Mouse (Mus musculus): ENCODE data around the gene Slc29a4.

DNA sequence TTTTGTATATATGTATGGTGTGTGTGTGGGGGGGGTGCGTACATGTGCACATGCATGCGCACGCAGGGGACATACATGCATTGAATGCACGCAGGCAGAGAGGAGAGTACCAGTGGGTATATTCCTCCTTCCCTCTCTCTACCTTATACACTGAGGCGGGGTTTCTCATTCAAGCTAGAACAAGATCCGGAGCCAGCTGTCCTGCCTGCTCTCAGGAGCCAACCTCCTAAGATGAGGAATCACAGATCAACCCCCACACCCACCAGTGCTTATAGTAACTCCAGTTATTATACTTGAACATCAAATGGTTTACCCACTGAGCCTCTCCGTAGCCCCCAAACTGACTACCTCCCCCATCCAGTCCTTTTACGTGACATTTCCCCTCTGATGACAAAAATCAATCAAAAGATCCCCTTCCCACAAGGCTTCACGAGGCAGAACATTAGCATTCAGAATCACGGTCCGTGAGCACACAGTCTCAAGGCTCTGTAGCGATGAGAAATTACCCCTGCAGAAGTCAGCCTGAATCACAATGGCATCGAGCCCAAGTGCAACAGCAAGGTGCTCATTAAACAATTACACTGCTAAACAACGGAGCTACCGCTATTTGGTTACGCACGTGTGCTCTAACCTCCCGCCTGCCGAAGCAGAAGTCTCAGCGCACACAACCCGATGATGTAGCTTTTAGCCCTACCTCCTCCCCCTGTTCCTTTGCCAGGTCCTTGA lies 69.9 kb downstream of the Slc29a4 start:
- TF ChIP-seq EP300 (optimal IDR thresholded peaks at IDR 0.05): no peak
- no peak for TF ChIP-seq CTCF (IDR thresholded peaks at IDR 0.05; ENCODE audit: low read depth)
